Mouse (Mus musculus): ENCODE results near the gene Fbxl2. TPM values are rescaled to one million over a fixed set of nuclear protein-coding genes. Genes with fewer than 3 reads are reported as not detected.

Gene Fbxl2
- polyA plus RNA-seq, 1 experiment from 2014 or later: 3.3 TPM

DNA sequence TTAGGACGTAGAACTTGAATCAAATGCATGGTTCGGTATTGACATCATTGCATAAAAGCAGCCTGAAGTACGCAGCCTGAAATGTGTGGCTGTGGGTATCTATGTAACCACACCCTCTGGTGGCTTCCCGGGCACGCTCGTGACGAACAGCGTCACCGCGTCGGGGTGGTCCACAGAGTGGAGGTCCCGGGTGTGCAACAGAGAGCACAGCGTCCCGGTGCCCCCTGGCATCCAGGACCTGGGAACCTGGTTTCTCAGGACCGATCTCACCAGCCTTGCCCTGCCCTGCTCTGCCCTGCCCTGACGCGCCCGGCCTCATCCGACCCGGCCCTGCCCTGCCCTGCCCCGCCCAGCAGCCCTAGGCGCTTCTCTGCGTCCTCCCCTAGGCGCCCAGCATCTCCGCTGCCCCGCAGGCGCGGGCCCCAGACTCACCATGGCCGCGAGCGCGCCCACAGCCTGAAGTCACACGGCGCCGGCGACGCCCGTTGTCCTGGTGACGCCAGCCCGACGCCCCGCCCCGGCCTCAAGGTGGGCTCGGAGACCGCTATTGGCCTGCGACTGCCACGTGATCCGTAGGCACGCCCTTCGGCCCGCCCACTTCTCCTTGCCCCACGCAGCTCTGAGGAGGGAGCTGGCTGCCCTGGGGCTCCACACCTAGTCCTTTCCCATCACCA lies 19.6 kb downstream of the Fbxl2 start:
- ATAC-seq (ENCODE audit: low FRiP score, low TSS enrichment): peak; percentile 96
- WGBS: under 1% methylated on average over 52 of the region's 52 CpGs
- Histone ChIP-seq H3K9ac (ENCODE audit: low read depth, low read length) (peak overlapping the region; percentile 47), H3K9me3 (ENCODE audit: control insufficient read depth, low read length) (no peaks in the 10 kb centered on the region), H3K4me2 (replicated peaks; ENCODE audit: low read depth, low read length) (peak overlapping the region; percentile 92), H3K4me1 (ENCODE audit: control insufficient read depth, insufficient read depth, low read length) (peaks cover 7% of the 10 kb centered on the region; the same call in 1 of the 2 replicates), H3K4me3 (ENCODE audit: low read length) (peak overlapping the region; percentile 72), H3K36me3 (ENCODE audit: control insufficient read depth, insufficient read depth, low read length) (no peaks in the 10 kb centered on the region), H3K27ac (ENCODE audit: low read depth, low read length) (no peak overlapping the region), H3K27me3 (ENCODE audit: control insufficient read depth, insufficient read depth, low read length) (no peaks in the 10 kb centered on the region)

DNA sequence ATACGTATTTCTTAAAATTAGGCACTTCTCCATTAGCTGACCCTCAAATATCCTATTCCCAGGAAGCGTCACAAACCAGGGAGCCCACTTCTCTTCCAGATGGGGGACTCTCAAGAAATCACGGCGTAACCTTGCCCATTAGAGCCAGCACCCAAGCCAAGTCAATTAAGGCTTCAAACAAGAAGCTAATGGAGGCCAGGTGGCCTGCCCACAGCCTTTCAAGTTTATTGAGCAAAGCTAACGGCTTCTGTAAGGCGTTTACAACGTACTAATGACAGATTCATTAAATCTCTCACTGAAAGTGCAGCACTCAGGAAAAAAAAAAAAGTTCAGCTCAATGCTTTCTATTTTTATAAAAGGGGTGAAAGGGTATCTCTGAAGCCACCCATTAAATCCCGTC lies 20.1 kb downstream of the Fbxl2 start:
- H3K4me3 ChIP-seq (ENCODE audit: low read length): peak overlapping the region; percentile 72
- H3K9me3 ChIP-seq (ENCODE audit: control insufficient read depth, low read length): no peaks in the 10 kb centered on the region
- peak overlapping the region; percentile 92 for H3K4me2 ChIP-seq (replicated peaks; ENCODE audit: low read depth, low read length)
- ATAC-seq (ENCODE audit: low FRiP score, low TSS enrichment): no peak
- H3K27me3 ChIP-seq (ENCODE audit: control insufficient read depth, insufficient read depth, low read length): no peaks in the 10 kb centered on the region
- no peaks in the 10 kb centered on the region for H3K36me3 ChIP-seq (ENCODE audit: control insufficient read depth, insufficient read depth, low read length)
- peaks cover 7% of the 10 kb centered on the region; the same call in 1 of the 2 replicates for H3K4me1 ChIP-seq (ENCODE audit: control insufficient read depth, insufficient read depth, low read length)
- WGBS: 4% methylated on average over 8 of the region's 8 CpGs
- peak overlapping the region; percentile 47; the same call in 1 of the 2 replicates for H3K9ac ChIP-seq (ENCODE audit: low read depth, low read length)
- H3K27ac ChIP-seq (ENCODE audit: low read depth, low read length): no peak overlapping the region

DNA sequence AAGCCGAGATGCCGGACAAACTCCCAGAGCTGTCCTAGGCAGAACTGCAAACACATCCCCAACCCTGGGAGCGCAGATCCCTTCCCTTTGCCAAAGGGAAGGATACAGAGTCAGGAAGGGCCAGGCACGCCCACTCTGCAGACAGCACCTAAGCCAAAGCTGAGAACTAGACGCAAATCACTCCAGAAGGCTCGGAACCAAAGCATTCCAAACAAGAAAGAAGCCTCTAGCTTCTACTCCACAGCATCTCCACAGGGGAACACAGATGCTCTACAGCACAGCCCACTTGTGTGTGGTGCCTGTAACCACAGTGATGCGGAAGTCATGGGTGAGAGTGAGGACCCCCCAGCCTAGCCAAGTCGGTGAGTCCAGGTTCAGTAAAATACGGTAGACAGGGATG lies 20.8 kb downstream of the Fbxl2 start:
- WGBS: 31% methylated on average over 9 of the region's 9 CpGs
- Histone ChIP-seq H3K27me3 (ENCODE audit: control insufficient read depth, insufficient read depth, low read length) (no peaks in the 10 kb centered on the region), H3K36me3 (ENCODE audit: control insufficient read depth, insufficient read depth, low read length) (no peaks in the 10 kb centered on the region), H3K9ac (ENCODE audit: low read depth, low read length) (no peak overlapping the region), H3K27ac (ENCODE audit: low read depth, low read length) (no peak overlapping the region), H3K4me2 (replicated peaks; ENCODE audit: low read depth, low read length) (no peak overlapping the region), H3K9me3 (ENCODE audit: control insufficient read depth, low read length) (no peaks in the 10 kb centered on the region), H3K4me3 (ENCODE audit: low read length) (no peak overlapping the region), H3K4me1 (ENCODE audit: control insufficient read depth, insufficient read depth, low read length) (peaks cover 7% of the 10 kb centered on the region; the same call in 1 of the 2 replicates)
- no peak for ATAC-seq (ENCODE audit: low FRiP score, low TSS enrichment)

DNA sequence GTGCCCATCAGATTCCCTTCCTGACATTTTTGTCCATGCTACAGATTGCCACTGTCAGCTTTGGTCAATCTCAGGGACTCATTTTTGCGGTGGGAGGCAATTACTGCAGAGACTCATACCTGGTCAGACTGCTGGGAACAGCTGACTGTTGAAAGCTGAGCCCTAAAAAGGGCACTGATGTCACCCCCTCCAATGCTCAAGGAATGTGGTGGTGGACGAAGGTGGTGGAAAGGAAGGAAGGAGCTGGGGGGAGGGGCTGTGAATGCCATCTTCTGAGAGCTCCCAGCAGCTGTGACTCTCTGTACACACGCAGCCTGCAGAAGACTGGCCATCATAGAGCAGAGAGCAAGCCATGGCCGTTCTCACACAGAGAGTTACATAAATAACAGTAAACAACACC lies 23.9 kb downstream of the Fbxl2 start:
- Histone ChIP-seq H3K4me3 (ENCODE audit: low read length) (no peak overlapping the region), H3K27me3 (ENCODE audit: control insufficient read depth, insufficient read depth, low read length) (no peaks in the 10 kb centered on the region), H3K9ac (ENCODE audit: low read depth, low read length) (no peak overlapping the region), H3K36me3 (ENCODE audit: control insufficient read depth, insufficient read depth, low read length) (no peaks in the 10 kb centered on the region), H3K9me3 (ENCODE audit: control insufficient read depth, low read length) (no peaks in the 10 kb centered on the region), H3K4me2 (replicated peaks; ENCODE audit: low read depth, low read length) (no peak overlapping the region), H3K4me1 (ENCODE audit: control insufficient read depth, insufficient read depth, low read length) (peaks cover 7% of the 10 kb centered on the region; the same call in 1 of the 2 replicates), H3K27ac (ENCODE audit: low read depth, low read length) (no peak overlapping the region)
- no peak for ATAC-seq (ENCODE audit: low FRiP score, low TSS enrichment)
- WGBS: 49% methylated on average over 4 of the region's 4 CpGs

DNA sequence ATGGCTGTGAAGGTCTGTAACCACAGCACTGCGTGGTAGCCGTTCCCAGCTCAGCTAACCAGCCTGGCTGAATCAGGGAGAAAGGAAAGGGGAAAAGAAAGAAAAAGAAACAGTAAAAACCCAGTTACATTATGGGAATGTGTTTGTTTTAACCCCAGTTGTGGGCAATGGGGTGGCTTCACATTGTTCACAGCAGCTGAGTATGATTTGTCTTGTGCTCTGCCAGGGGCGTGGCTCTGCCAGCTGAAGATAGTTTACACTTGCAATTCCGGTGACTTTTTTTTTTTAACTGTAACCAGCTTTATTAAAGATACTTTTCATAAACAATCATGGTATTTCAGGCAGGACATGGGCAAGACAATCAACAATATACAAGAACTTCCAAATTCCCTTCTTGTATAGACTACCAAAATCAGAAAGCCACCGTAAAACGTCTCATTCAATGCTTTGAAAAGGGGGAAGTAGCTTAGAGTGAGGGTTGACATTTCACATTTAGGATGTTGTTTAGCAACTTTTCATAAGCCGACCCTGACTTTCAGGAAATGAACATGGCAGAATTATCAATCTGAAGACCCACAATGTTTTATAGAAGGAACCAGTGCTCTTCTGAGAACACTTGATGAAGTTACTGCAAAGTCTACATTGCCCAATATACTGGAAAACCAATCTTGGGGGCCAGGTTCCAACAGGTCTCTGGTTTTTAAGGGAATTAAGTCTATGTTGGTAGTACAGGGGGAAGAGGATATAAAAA lies 26.8 kb downstream of the Fbxl2 start:
- Histone ChIP-seq H3K9me3 (ENCODE audit: control insufficient read depth, low read length) (no peaks in the 10 kb centered on the region), H3K36me3 (ENCODE audit: control insufficient read depth, insufficient read depth, low read length) (no peaks in the 10 kb centered on the region), H3K4me3 (ENCODE audit: low read length) (no peak overlapping the region), H3K4me1 (ENCODE audit: control insufficient read depth, insufficient read depth, low read length) (no peaks in the 10 kb centered on the region), H3K27me3 (ENCODE audit: control insufficient read depth, insufficient read depth, low read length) (no peaks in the 10 kb centered on the region), H3K27ac (ENCODE audit: low read depth, low read length) (no peak overlapping the region), H3K4me2 (replicated peaks; ENCODE audit: low read depth, low read length) (no peak overlapping the region), H3K9ac (ENCODE audit: low read depth, low read length) (no peak overlapping the region)
- no peak for ATAC-seq (ENCODE audit: low FRiP score, low TSS enrichment)
- 93% methylated on average over 7 of the region's 7 CpGs for WGBS

DNA sequence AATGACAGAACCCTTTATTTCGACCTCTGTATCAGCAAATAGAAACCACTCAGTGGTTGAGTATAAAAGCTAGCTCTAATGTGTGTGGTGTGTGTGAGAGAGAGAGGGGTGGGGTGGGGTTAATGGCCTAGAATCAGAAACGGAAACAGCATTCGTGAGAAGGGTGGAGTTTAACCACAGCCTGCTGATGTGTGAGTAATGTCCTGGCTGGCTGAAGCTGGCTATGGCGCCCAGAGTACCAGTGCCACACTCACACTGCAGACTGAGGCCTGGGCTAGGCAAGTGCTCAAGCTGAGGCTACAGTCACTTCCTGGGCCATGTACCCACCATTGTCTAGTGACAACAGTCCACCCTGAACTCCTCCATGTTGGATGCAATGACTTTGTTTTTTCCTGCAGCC lies 29.6 kb downstream of the Fbxl2 start:
- WGBS: 74% methylated on average over 4 of the region's 4 CpGs
- H3K27ac ChIP-seq (ENCODE audit: low read depth, low read length): no peak overlapping the region

DNA sequence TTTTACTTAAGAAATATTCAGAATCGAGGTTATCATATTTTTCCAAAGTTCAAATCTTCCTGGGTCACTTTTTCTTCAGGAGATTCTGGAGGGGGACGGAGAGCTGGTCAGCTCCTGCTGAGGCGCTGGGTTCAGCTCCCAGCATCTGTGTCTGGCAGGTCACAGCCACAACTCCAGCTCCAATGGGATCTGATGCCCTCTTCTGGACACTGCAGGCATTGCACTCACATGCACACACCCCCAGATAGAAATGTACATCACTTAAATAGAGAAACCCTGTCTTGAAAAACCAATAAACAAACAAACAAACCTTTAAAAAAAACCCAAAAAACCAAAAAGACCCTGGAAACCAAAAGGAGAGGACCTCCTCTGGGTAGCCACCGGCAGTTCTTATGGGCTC lies 30.3 kb downstream of the Fbxl2 start:
- Histone ChIP-seq H3K27me3 (ENCODE audit: control insufficient read depth, insufficient read depth, low read length) (no peaks in the 10 kb centered on the region), H3K4me1 (ENCODE audit: control insufficient read depth, insufficient read depth, low read length) (no peaks in the 10 kb centered on the region), H3K9me3 (ENCODE audit: control insufficient read depth, low read length) (no peaks in the 10 kb centered on the region), H3K9ac (ENCODE audit: low read depth, low read length) (no peak overlapping the region), H3K4me3 (ENCODE audit: low read length) (no peak overlapping the region), H3K4me2 (replicated peaks; ENCODE audit: low read depth, low read length) (no peak overlapping the region), H3K36me3 (ENCODE audit: control insufficient read depth, insufficient read depth, low read length) (no peaks in the 10 kb centered on the region), H3K27ac (ENCODE audit: low read depth, low read length) (no peak overlapping the region)
- no peak for ATAC-seq (ENCODE audit: low FRiP score, low TSS enrichment)
- 90% methylated on average over 4 of the region's 4 CpGs for WGBS

More for the DNA sequence above, 29.6 kb downstream of the Fbxl2 start:
- H3K4me3 ChIP-seq (ENCODE audit: low read length): no peak overlapping the region
- no peaks in the 10 kb centered on the region for H3K27me3 ChIP-seq (ENCODE audit: control insufficient read depth, insufficient read depth, low read length)
- H3K4me2 ChIP-seq (replicated peaks; ENCODE audit: low read depth, low read length): no peak overlapping the region
- no peak overlapping the region for H3K9ac ChIP-seq (ENCODE audit: low read depth, low read length)
- H3K36me3 ChIP-seq (ENCODE audit: control insufficient read depth, insufficient read depth, low read length): no peaks in the 10 kb centered on the region
- ATAC-seq (ENCODE audit: low FRiP score, low TSS enrichment): no peak
- H3K9me3 ChIP-seq (ENCODE audit: control insufficient read depth, low read length): no peaks in the 10 kb centered on the region
- no peaks in the 10 kb centered on the region for H3K4me1 ChIP-seq (ENCODE audit: control insufficient read depth, insufficient read depth, low read length)

DNA sequence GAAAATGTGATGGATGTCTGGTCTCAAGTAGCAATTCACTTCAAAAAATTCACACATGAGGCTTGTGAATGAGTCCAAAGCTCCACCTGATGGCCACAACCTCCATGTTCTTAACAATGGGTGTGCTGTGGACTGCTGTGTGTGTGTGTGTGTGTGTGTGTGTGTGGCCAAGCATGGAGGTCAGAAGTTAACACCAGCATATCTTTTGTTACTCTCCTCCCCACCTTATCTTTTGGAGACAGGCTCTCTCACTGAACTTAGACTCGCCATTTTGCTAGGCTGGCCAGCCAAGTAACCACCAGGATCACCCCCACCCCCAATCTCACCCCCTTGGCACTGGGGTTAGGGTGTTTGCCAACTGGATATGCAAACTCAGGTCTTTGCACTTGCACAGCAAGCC lies 32.0 kb downstream of the Fbxl2 start:
- Histone ChIP-seq H3K27me3 (ENCODE audit: control insufficient read depth, insufficient read depth, low read length) (no peaks in the 10 kb centered on the region), H3K9me3 (ENCODE audit: control insufficient read depth, low read length) (no peaks in the 10 kb centered on the region), H3K4me1 (ENCODE audit: control insufficient read depth, insufficient read depth, low read length) (no peaks in the 10 kb centered on the region), H3K4me3 (ENCODE audit: low read length) (no peak overlapping the region), H3K36me3 (ENCODE audit: control insufficient read depth, insufficient read depth, low read length) (no peaks in the 10 kb centered on the region), H3K4me2 (replicated peaks; ENCODE audit: low read depth, low read length) (no peak overlapping the region), H3K27ac (ENCODE audit: low read depth, low read length) (no peak overlapping the region), H3K9ac (ENCODE audit: low read depth, low read length) (no peak overlapping the region)
- no peak for ATAC-seq (ENCODE audit: low FRiP score, low TSS enrichment)
- WGBS: 76% methylated on average over 1 of the region's 1 CpGs

DNA sequence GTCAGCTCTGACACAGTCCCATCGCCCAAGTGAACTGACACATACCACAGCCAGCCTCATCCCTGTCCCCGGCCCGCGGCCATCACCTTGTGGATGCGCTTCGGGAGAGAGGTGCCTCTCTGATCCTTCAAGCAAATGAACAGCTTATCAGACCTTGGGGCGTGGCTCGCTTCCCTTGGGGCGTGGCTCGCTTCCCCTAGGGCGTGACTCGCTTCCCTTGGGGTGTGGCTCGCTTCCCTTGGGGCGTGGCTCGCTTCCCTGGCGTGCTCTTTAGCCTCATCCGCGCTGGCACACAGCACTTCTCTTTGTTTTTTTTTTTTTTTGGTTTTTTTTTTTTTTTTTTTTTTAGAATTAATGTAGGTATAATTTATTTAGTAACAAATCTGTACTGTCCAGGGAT lies 34.8 kb downstream of the Fbxl2 start:
- ATAC-seq (ENCODE audit: low FRiP score, low TSS enrichment): no peak; the same call in 1 of the 2 replicates
- no peak overlapping the region for H3K27ac ChIP-seq (ENCODE audit: low read depth, low read length)
- 69% methylated on average over 18 of the region's 18 CpGs for WGBS

More for the DNA sequence above, 34.8 kb downstream of the Fbxl2 start:
- H3K4me2 ChIP-seq (replicated peaks; ENCODE audit: low read depth, low read length): no peak overlapping the region
- no peaks in the 10 kb centered on the region for H3K9me3 ChIP-seq (ENCODE audit: control insufficient read depth, low read length)
- H3K27me3 ChIP-seq (ENCODE audit: control insufficient read depth, insufficient read depth, low read length): no peaks in the 10 kb centered on the region
- H3K9ac ChIP-seq (ENCODE audit: low read depth, low read length): no peak overlapping the region
- H3K36me3 ChIP-seq (ENCODE audit: control insufficient read depth, insufficient read depth, low read length): no peaks in the 10 kb centered on the region
- no peak overlapping the region for H3K4me3 ChIP-seq (ENCODE audit: low read length)
- no peaks in the 10 kb centered on the region for H3K4me1 ChIP-seq (ENCODE audit: control insufficient read depth, insufficient read depth, low read length)
